Mouse (Mus musculus) lung, postnatal 0 days (tissue): Measurements from ENCODE around the gene Spi1. TPM values are rescaled to one million over a fixed set of nuclear protein-coding genes. Genes with fewer than 3 reads are reported as not detected.

Experiments used
- ATAC-seq: fragments of 200-750 bp; cut with Nextera tagmentation; 2 replicates; pipeline ENCODE4 v1.8.0; 2017; ENCODE audit warnings: moderate library complexity
- DNase-seq: peaks from one replicate; pipeline ENCODE4 v3.0.0-alpha.2; 2016; ENCODE audit warnings: low spot score
- H3K27ac ChIP-seq: fragments of 300-500 bp; sonication (generic); 2 replicates; pipeline ENCODE4 v1.5.1; 2014; ENCODE audit warnings: antibody characterized with exemption, mild to moderate bottlenecking, low read length, mixed read lengths
- H3K27me3 ChIP-seq: fragments of 300-500 bp; sonication (generic); replicated peaks from 2 replicates; pipeline ENCODE4 v1.6.1; 2014; ENCODE audit warnings: low read length, mixed read lengths; ENCODE audit not compliant: insufficient read depth
- H3K36me3 ChIP-seq: fragments of 300-500 bp; sonication (generic); 2 replicates; pipeline ENCODE4 v1.6.1; 2014; ENCODE audit warnings: low read length, mixed read lengths; ENCODE audit not compliant: insufficient read depth
- H3K4me1 ChIP-seq: fragments of 300-500 bp; sonication (generic); 2 replicates; pipeline ENCODE4 v1.6.1; 2014; ENCODE audit warnings: antibody characterized with exemption, low read depth, low read length, mixed read lengths; ENCODE audit not compliant: insufficient read depth
- H3K4me2 ChIP-seq: fragments of 300-500 bp; sonication (generic); replicated peaks from 2 replicates; pipeline ENCODE4 v1.6.1; 2014; ENCODE audit warnings: low read depth, mild to moderate bottlenecking, low read length, moderate library complexity, mixed read lengths
- H3K4me3 ChIP-seq: fragments of 300-500 bp; sonication (generic); 2 replicates; pipeline ENCODE4 v1.5.1; 2014; ENCODE audit warnings: low read depth, low read length
- H3K9ac ChIP-seq: fragments of 300-500 bp; sonication (generic); replicated peaks from 2 replicates; pipeline ENCODE4 v1.6.1; 2014; ENCODE audit warnings: low read depth, mild to moderate bottlenecking
- H3K9me3 ChIP-seq: fragments of 300-500 bp; sonication (generic); 2 replicates; pipeline ENCODE4 v1.6.1; 2016; ENCODE audit warnings: low read length, mixed read lengths
- CTCF ChIP-seq: IDR thresholded peaks from 2 replicates; pipeline ENCODE4 v1.5.1; 2016; ENCODE audit warnings: antibody characterized with exemption, mild to moderate bottlenecking
- EP300 ChIP-seq: IDR thresholded peaks from 2 replicates; pipeline ENCODE4 v1.6.1; 2016; ENCODE audit warnings: antibody characterized with exemption, mild to moderate bottlenecking, control low read depth
- WGBS: fragments of 180-500 bp; shearing (Covaris S2); extraction: QIAGEN DNeasy Blood & Tissue Kit; methylation state at CpG from one replicate; pipeline ENCODE4 v1.1.7; 2014; 5-methylcytosine and 5-hydroxymethylcytosine counted together
- polyA plus RNA-seq: library from polyadenylated mRNA; unstranded; fragments of >200 nt; fragmentation: Nextera tagmentation; extraction: Ambion mirVana; gene quantifications from 2 replicates; pipeline ENCODE4 v1.2.1, GENCODE M21; 2015

Spi1 gene
- polyA plus RNA-seq, 1 experiment from 2014 or later: 24.2 TPM

- ATAC-seq (no peak), DNase-seq (no peak)
- no peak overlapping the region for H3K4me3 ChIP-seq
- 94% methylated on average over 2 of the region's 2 CpGs for WGBS
- H3K9ac ChIP-seq: no peak overlapping the region
- no peak overlapping the region for H3K27ac ChIP-seq
- peaks cover 6% of the 10 kb centered on the region for H3K4me1 ChIP-seq
- peaks cover 55% of the 10 kb centered on the region for H3K36me3 ChIP-seq
- H3K27me3 ChIP-seq: no peaks in the 10 kb centered on the region
- TF ChIP-seq CTCF: no peak
- no peak for TF ChIP-seq EP300
- H3K9me3 ChIP-seq: no peaks in the 10 kb centered on the region
- no peak overlapping the region for H3K4me2 ChIP-seq
Measured at GRCm38 (mm10) chr2:91059376-91059775, 22.8 kb upstream of the Spi1 start.

- WGBS: 76% methylated on average over 10 of the region's 10 CpGs
- DNase-seq (peak; percentile 37), ATAC-seq (peak; percentile 43)
- H3K4me2 ChIP-seq: no peak overlapping the region
- peaks cover 49% of the 10 kb centered on the region for H3K36me3 ChIP-seq
- H3K9ac ChIP-seq: no peak overlapping the region
- no peaks in the 10 kb centered on the region for H3K9me3 ChIP-seq
- no peaks in the 10 kb centered on the region for H3K4me1 ChIP-seq
- no peak overlapping the region for H3K4me3 ChIP-seq
- no peaks in the 10 kb centered on the region for H3K27me3 ChIP-seq
- TF ChIP-seq EP300 (no peak), CTCF (peak; percentile 82)
- H3K27ac ChIP-seq: no peak overlapping the region
Measured at GRCm38 (mm10) chr2:91060544-91061355, 21.4 kb upstream of the Spi1 start.

GRCm38 (mm10) chr2:91061849-91062481 lies 20.2 kb upstream of the Spi1 start:
- H3K4me2 ChIP-seq: no peak overlapping the region
- H3K36me3 ChIP-seq: peaks cover 37% of the 10 kb centered on the region
- no peaks in the 10 kb centered on the region for H3K27me3 ChIP-seq
- no peak for TF ChIP-seq EP300
- TF ChIP-seq CTCF: no peak
- ATAC-seq: peak; percentile 51
- H3K4me3 ChIP-seq: no peak overlapping the region
- DNase-seq: peak; percentile 44
- no peak overlapping the region; the same call in 1 of the 2 replicates for H3K27ac ChIP-seq
- H3K9ac ChIP-seq: no peak overlapping the region
- WGBS: 69% methylated on average over 6 of the region's 6 CpGs
- no peaks in the 10 kb centered on the region for H3K9me3 ChIP-seq
- H3K4me1 ChIP-seq: no peaks in the 10 kb centered on the region

GRCm38 (mm10) chr2:91062779-91063606 lies 19.2 kb upstream of the Spi1 start:
- H3K9me3 ChIP-seq: no peaks in the 10 kb centered on the region
- TF ChIP-seq CTCF (no peak), EP300 (no peak)
- H3K4me2 ChIP-seq: no peak overlapping the region
- no peak for ATAC-seq
- H3K27ac ChIP-seq: no peak overlapping the region
- WGBS: 92% methylated on average over 16 of the region's 16 CpGs
- no peak for DNase-seq
- H3K4me1 ChIP-seq: no peaks in the 10 kb centered on the region
- no peak overlapping the region for H3K4me3 ChIP-seq
- no peak overlapping the region for H3K9ac ChIP-seq
- H3K36me3 ChIP-seq: peaks cover 27% of the 10 kb centered on the region
- H3K27me3 ChIP-seq: no peaks in the 10 kb centered on the region

GRCm38 (mm10) chr2:91064211-91064610 lies 18.0 kb upstream of the Spi1 start:
- peaks cover 3% of the 10 kb centered on the region; the same call in 1 of the 2 replicates for H3K4me1 ChIP-seq
- H3K36me3 ChIP-seq: peaks cover 17% of the 10 kb centered on the region
- H3K9ac ChIP-seq: no peak overlapping the region

GRCm38 (mm10) chr2:91065544-91065943 lies 16.6 kb upstream of the Spi1 start:
- no peak for ATAC-seq
- Histone ChIP-seq H3K27me3 (no peaks in the 10 kb centered on the region), H3K27ac (no peak overlapping the region), H3K9me3 (no peaks in the 10 kb centered on the region), H3K4me2 (no peak overlapping the region), H3K36me3 (peaks cover 10% of the 10 kb centered on the region), H3K4me3 (no peak overlapping the region), H3K4me1 (peaks cover 3% of the 10 kb centered on the region; the same call in 1 of the 2 replicates), H3K9ac (no peak overlapping the region)
- TF ChIP-seq EP300 (no peak), CTCF (peak; percentile 83)
- 41% methylated on average over 3 of the region's 3 CpGs for WGBS
- peak; percentile 62 for DNase-seq

More at GRCm38 (mm10) chr2:91064211-91064610, 18.0 kb upstream of the Spi1 start:
- Histone ChIP-seq H3K27ac (no peak overlapping the region), H3K4me2 (no peak overlapping the region), H3K9me3 (no peaks in the 10 kb centered on the region), H3K4me3 (no peak overlapping the region), H3K27me3 (no peaks in the 10 kb centered on the region)
- no peak for ATAC-seq
- DNase-seq: no peak
- 86% methylated on average over 6 of the region's 6 CpGs for WGBS
- no peak for TF ChIP-seq EP300
- no peak for TF ChIP-seq CTCF
